Mouse (Mus musculus) layer of hippocampus, adult 9-10 months (tissue): ENCODE measurements around the gene 3100002H09Rik.

Experiments used
- DNase-seq: peaks from one replicate; pipeline ENCODE4 v3.0.0; 2022; ENCODE audit warnings: low spot score

The 3100002H09Rik gene

GRCm38 (mm10) chr4:124615406-124615960 lies 4.9 kb upstream of the 3100002H09Rik start:
- no peak for DNase-seq

DNA sequence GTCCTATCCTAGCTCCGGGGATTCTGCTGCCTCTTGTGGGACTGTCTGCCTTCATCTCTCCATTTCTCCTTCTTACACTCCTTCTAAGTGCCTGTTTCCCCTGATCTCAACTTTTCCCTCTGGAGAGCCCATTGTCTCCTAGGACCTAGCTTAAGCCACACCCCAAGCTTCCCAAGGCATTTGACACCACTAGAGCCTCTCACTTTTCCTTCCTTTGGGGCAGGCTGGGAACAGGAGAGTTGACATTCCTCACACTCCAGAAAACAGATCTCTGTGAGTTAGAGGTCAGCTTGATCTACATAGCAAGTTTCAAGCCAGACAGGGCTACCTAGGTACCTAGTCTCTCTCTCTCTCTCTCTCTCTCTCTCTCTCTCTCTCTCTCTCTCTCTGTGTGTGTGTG lies 3.6 kb upstream of the 3100002H09Rik start:
- DNase-seq: no peak

GRCm38 (mm10) chr4:124611768-124612167 lies 1.2 kb upstream of the 3100002H09Rik start:
- DNase-seq: no peak

GRCm38 (mm10) chr4:124610066-124610465 lies 537 bp downstream of the 3100002H09Rik start:
- DNase-seq: no peak

DNA sequence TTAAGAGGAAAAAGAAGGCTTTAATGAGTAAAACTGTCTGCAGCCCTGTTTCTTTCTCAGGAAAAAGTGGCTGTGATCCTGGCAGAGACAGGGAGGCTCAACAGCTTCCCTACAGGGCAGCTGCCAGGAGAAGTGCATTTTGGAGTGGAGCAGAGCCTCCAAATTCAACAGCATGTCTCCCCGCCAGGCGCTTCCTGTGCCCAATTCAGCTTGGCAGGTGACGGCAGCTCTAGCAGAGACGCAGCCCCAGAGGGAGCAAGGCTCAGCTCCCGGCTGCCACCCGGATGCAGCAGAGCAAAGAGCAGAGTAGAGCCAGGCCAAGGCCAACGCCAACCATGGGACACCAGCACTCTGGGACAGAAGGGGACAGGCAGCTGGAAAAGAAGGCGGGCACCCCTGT lies 3.4 kb downstream of the 3100002H09Rik start:
- no peak for DNase-seq

DNA sequence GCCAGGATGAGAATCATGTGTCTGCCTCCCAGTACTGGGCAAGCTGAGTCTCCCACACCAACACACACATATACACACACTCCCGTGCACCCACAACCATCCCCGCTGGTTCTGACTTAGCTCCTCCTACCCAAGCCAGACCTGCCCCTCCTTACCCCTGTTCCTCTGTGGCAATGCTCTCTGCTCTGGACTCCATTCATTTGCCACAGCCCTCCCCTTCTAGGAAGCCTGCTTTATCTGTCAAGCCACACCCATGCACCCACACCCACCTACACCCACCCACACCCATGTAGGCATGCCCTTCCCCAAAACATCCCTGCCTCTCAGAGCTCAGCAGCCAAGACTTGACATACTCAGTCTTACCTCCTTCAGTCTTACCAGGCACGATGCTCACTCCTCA lies 4.4 kb downstream of the 3100002H09Rik start:
- no peak for DNase-seq

DNA sequence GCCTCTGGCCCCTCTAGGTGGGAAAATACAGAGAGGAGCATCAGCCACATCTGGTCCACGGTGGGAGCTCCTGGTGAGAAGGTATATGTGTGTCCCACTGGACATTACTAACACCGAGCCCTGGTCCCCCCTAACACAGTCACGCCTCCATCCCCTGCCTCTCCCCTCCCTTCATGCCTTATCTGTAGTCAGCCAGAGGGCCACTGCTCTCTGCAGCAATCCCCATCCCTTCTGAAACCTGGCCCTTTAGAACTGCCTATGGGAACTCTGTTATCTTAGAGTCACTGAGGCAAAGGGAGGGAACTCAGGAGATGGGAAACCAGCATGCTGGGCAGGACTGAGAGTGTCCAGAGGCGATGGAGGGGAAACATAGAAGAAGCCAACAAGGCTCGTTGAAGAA lies 5.3 kb downstream of the 3100002H09Rik start:
- no peak for DNase-seq

GRCm38 (mm10) chr4:124603712-124604111 lies 6.9 kb downstream of the 3100002H09Rik start:
- no peak for DNase-seq

- DNase-seq: no peak
Measured at GRCm38 (mm10) chr4:124595929-124596328, 14.7 kb downstream of the 3100002H09Rik start.

GRCm38 (mm10) chr4:124594933-124595332 lies 15.7 kb downstream of the 3100002H09Rik start:
- DNase-seq: peak; percentile 63

DNA sequence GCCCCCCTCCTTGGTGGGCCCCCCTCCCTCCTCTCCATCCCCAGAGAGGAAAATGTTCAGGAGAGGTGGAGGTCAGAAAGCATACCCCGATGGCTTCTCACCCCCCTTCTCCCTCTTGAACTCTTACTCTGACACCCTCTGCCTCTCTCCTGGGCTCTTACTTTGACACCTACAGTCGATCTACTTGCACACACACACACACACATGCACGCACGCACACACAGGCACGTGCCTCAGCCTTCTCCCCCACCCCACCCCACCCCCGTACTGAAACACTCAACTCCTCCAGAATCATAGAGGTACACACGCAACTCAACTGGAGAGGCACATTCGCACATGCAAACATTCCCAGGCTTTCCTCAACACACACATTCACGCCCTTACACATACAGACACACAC lies 16.9 kb downstream of the 3100002H09Rik start:
- DNase-seq: no peak

DNA sequence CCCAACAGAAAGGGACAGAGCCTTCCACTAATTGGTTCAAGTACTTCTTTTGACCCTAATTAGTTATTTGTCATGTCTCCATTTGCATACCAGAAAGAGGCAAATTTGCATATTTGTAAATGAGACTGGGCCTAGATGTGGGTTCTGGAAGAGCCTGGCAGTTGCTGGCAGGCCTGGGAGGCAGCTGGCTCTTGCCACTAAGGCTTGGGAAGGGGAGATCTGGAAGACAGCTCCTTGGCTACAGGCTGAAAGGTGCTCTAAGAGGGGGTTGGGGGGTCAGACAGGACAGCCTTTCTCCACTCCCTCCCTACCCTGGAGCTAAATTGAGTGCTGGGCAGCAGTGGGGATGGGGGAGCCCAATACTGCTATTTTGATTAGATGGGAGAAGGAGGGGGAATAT lies 17.4 kb downstream of the 3100002H09Rik start:
- DNase-seq: no peak

DNA sequence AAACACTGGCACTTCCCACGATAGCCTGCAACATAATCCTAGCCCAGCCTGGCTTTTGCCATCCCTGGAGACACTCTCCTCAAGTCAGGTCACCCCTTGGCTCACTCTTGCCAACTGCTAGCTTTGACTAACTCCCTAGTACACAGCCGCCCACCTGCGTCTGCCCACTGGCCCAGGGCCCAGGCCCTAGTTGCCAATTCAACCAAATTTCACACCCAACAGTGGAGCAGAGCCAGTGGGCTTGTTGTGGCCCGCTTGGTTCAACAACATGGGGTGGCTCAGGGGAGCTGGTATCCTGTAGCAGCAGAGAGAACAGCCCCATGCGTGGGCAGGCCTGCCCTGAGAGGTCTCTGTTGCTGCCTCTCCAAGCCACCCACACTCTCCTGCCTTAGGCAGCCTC lies 18.4 kb downstream of the 3100002H09Rik start:
- no peak for DNase-seq

GRCm38 (mm10) chr4:124580695-124581094 lies 29.9 kb downstream of the 3100002H09Rik start:
- no peak for DNase-seq

GRCm38 (mm10) chr4:124575955-124576445 lies 34.6 kb downstream of the 3100002H09Rik start:
- no peak for DNase-seq

GRCm38 (mm10) chr4:124575269-124575954 lies 35.2 kb downstream of the 3100002H09Rik start:
- peak; percentile 42 for DNase-seq

DNA sequence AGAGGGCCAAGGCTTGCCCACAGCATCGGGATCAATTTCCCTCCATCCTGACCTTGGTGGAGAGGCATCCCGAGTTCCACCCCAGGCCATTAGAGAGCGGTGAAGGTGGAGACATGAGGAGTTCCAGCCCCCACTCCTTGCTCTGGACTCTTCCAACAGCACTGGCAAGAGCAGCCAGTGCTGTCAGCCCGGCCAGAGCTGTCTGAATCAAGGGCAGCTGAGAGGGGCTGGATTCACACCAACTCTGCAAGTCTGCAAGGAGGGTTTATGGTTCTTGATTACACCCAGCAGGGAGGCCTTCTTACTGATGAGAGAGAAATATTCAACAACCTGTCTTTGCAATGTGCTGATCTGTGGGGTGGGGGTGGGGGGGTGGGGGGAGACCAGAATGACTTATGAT lies 37.0 kb downstream of the 3100002H09Rik start:
- DNase-seq: no peak

DNA sequence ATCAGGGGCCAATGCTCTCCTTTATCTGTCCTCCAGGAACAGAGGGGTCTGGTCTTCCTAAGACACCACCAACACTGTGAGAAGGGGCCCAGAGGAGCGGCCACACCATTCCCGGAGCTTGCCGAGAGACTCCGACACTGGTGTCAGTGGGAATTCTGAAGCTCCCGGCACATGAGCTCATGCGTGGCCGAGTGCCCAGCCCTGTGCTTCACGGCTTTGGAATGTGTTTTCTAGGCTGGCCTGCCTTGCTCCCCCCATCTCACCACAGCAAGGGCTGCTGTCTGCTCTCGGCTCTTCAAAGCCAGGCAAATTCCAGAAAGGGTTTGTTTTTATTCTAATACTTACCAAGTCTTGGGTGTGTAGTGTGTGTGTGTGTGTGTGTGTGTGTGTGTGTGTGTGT lies 39.6 kb downstream of the 3100002H09Rik start:
- no peak for DNase-seq

- no peak for DNase-seq
Measured at GRCm38 (mm10) chr4:124569661-124570060, 40.9 kb downstream of the 3100002H09Rik start.

- DNase-seq: no peak
Measured at GRCm38 (mm10) chr4:124563371-124563770, 47.2 kb downstream of the 3100002H09Rik start.

DNA sequence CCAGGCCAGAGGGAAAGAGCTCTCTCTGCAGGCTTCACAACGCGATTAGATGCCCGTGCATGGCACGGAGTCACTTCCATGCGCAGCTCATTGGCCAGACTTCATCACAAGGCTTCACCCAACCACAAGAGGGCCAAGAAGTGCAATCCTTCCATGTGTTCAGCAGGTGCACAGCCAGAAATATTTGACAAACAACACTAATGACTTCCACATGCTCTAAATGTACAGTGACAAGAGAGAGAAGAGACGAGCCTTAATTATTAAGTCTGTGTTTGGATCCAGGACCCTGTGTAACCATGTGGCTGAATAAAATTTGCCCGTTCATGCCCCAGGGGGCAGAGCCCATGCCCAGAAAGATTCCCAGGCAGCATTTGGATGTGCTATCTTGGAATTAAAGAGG lies 47.9 kb downstream of the 3100002H09Rik start:
- DNase-seq: no peak
